Mouse (Mus musculus) gastrocnemius, adult 8-10 months (tissue): ENCODE data around the gene Agtpbp1. TPM values are rescaled to one million over a fixed set of nuclear protein-coding genes. Genes with fewer than 3 reads are reported as not detected.
"Not testable (repeated sequence)": the region's sequence is repeated elsewhere in the genome, so short reads cannot be mapped to it uniquely, and the experiment has no call there.

Experiments used
- DNase-seq, 2 experiments: peaks; one replicate each; pipeline ENCODE4 v3.0.0; 2022; ENCODE audit warnings: low spot score in 2 of 2
- total RNA-seq, 4 experiments: library from RNA; stranded (reverse); gene quantifications; 2 replicates each; pipeline ENCODE4 v1.2.4; 2022

Agtpbp1 gene
- total RNA-seq, 4 experiments from 2014 or later: 77.0 to 85.2 (median 83.0) TPM

GRCm38 (mm10) chr13:59485456-59485855, 99.6 kb downstream of the Agtpbp1 start:
- DNase-seq: no peak

DNA sequence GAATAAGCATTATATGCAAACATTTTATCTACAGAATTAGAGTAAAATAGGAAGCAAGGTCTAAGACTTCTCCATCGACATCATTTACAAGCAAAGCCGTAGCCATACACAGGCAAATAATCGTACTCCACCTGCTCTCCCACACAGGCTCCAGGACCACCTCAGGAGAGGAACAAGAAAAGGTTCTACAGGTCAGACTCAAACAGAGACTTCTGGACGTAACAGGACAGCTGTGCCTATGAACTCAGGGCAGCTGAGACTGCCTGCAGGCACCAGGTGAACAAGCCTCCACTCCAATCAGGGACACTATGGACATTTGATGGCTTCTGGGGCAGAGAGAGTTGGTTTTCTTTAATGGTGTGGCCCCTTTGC, 103.6 kb downstream of the Agtpbp1 start:
- no peak for DNase-seq

DNA sequence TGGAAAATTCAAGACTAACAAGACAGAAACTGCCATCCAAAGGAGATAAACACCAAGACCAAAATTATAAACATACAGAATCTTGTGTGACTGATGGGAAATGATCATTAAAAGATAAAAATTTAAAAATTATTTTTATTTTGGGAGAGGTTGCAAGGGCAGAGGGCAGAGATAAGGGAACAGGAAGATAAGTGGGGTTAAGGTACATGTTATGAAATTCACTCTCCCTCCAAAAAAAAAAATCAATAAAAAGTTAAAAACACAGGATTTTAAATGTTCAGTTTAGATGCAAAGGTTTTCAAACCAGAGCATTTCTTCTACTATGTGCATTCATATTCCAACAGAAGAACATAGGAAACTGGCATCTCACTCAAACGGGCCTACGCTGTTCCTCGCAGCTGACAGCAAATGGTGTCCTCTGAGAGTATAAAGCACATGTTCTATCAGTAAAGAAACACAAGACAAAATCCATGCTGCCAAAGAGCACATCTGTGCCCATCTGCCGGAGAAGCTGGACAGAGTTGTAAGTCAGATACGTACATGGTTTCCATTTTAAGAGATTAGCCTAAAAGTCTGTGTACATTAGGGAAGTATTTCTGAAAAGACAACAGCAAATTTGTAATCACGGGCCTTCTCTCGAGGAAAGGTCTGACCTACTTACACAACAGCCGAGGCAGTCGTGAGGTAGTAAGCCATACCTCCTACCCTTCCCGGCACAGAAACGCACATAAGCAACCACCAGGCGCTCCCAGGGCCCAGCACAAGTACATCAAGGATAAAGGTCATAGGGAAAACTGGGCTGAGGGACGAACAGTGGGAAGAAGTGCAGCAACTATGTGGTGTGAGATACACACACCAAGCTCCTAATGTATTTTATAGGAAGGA, 104.2 kb downstream of the Agtpbp1 start:
- no peak for DNase-seq

- DNase-seq: not testable (repeated sequence)
These were observed 107.1 kb downstream of the Agtpbp1 start for GRCm38 (mm10) chr13:59477928-59478327.

GRCm38 (mm10) chr13:59477451-59477850, 107.6 kb downstream of the Agtpbp1 start:
- DNase-seq: no peak

DNA sequence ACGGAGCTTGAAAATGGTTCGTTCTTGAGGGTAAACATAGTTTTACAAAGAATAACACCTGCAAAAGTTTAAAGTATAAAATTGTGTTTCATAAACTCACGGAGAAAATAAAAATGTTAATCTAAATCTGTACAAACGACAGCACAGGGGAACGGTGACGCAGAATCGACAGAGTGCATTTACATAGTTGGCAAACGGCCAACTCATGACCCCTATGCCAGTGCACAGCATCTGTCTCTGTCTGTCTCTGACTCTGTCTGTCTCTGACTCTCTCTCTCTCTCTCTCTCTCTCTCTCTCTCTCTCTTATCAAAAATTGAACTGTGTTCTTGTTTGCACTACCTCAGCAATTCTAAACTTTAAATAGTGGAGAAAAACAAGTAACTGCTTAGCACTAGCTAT, 110.1 kb downstream of the Agtpbp1 start:
- DNase-seq: no peak

GRCm38 (mm10) chr13:59473341-59473740, 111.7 kb downstream of the Agtpbp1 start:
- DNase-seq: no peak

DNA sequence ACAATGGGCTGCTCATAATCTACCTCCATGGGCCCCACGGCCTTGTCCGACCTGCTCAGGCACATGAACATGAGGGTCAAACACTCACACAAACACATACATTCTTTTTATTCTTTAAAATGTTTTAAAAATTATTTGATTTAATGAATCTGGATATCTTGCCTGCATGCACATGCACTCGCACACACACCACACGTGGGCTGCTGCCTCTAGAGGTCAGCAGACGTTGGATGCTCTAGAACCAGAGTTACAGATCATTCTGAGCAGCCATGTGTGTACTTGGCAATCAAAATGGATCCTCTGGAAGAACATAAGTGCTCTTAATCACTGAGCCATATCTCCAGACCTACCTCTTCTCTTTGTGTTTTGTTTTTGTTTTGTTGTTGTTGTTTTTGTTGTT, 112.8 kb downstream of the Agtpbp1 start:
- no peak for DNase-seq

DNA sequence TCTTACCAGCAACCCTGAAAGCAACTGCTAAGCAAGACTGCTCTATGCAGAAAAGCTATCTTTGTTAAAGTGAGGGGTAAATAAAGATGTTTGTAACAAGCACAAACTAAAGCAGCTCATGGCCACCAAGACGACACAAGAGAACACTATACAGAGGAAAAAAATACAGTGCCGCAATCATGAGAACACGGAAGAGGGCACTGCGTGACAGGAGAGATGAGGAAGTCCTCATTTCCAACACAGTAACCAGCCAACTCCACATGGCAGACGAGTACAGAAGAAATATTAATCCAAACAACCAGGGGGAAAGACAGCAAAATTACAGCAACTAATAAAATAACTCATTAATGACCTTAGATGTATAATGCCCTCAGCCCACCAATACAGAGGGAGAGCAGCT, 115.3 kb downstream of the Agtpbp1 start:
- no peak for DNase-seq

DNA sequence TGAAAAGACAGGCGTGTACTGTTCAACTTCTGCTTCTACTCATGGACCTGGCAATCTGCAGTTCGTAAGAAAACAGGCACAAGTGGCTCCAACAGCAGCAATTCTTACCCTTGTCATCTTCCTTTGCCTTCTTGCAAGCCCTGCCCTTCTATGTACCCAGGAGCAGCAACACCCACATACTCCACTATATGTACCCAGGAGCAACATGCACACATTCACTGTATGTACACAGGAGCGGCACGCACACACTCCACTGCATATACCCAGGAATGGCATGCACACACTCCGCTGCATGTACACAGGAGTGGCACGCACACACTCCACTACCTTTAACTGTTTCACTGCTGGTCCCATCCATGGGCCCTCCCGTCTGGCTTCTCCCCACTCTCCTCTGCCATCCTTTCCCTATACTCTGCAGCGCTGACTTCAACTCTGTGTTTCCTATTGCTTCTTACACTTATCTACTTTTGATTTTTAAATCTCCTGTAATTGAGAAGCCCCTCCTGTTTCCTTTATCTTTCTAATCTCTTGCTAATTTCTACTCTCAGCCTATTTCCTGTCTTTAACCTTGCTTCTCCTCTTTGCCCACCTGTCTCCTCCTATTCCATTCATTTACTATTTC, 116.7 kb downstream of the Agtpbp1 start:
- no peak for DNase-seq

GRCm38 (mm10) chr13:59467591-59467990, 117.4 kb downstream of the Agtpbp1 start:
- peak; percentile 74 to 85 for DNase-seq

DNA sequence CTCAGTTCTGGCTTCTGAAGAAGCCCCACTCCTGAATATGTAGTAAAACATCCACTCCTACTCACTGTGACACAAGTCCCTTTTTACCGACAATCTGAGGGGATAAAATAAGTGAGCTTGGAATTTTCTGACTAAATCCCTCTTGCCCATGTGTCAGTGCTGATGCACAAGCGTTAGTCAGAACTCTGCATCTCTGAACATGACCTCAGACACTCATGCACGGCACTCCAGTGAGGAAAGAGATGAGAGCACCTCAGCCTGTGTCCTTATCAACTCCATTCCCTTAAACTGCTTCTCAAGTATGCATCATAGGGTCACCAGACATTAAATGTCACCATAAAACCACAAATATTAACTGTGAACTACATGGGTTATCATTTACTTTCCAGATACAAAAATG, 124.1 kb downstream of the Agtpbp1 start:
- DNase-seq: no peak

DNA sequence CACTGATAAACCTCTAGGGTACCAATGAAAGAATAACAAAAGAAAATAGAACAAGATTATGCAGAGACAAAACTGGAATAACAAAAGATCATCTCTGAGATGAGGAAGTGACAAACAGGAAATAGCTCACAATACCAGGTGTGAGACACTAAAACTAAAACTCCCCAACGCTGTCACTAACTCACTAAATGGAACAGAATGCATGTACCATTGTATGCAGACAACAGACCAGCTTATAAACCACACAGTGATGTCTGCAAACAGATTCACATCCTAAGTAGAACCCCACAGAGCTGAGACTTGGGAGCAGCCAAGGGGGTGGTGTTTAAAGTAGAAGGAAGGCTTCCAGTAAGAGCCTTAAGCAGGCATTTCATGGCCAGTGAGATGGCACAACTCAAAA, 128.8 kb downstream of the Agtpbp1 start:
- DNase-seq: no peak

DNA sequence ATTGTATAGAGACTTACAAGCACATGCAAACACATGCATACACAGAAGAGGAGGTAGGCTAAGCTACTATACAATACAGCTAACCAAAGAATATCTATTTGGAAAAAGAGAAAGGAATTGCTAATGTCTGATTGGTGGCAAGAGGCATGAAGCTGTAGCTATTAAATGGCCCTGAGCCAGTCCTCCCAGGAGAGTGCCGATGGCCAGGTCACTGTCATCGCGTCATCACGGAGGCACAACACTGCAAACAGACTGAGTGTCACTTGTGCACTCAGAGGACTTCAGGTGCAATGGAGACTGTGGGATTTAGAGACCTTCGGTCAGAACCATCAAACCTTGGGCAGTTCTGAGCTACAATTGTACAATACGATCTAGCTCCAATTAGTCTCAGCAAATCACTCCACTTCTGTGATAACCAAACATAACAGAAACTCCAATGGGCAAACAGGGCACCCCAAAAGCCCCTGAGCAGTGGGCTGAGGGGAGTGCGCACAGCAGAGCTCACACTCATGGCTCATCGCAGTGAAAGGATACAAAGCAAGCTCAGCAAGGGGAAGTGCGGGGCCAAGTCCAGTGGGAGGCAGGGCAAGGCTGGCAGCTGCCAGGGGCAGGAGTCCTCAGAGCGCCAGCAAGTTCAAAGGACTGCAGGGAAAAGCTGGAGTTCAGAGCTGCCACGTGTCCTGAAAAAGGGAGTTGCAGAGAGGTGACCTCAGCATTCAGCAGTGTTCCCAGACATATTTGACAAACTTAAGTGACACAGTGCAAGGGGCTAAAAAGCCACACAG, 130.8 kb downstream of the Agtpbp1 start:
- no peak for DNase-seq

DNA sequence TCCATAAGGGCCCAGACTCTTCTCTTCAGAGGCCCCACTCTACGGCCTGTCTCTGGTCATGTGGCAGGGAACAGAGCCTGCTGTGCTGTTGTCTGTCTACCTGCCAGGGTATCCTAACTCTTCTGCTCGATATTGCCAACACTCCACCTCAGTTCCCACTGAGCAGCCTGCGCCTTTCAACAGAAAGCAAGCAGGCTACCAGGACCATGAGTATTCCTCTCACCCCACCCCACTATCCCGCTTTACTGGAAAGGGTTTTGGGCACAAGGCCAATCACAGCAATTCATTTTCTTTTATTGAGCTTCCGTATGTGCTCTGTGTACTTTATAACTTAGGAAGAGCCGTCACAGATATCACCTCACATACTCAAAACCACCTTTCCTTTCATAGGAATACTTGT, 131.4 kb downstream of the Agtpbp1 start:
- DNase-seq: no peak

DNA sequence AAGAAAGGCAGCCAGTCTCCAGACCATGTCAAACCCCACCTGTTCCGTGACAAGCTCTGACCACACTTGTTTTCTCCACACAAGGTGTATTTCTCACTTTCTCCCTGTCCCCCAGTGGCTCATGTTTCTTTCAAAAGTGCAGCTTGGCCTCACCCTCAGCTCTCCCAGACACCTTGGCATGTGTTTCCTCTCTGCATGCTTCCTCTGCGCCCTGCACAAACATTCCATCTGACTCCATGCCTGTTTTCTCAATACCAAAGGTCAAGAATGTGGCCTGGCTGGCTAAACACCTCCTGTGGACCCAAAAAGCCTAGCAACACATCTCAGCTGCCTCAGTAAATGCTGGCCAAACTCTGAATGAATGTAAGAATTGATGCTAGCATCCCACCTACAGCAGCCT, 132.0 kb downstream of the Agtpbp1 start:
- no peak for DNase-seq

GRCm38 (mm10) chr13:59450840-59451239, 134.2 kb downstream of the Agtpbp1 start:
- no peak for DNase-seq

- no peak for DNase-seq
These were observed 137.9 kb downstream of the Agtpbp1 start for GRCm38 (mm10) chr13:59447130-59447529.

DNA sequence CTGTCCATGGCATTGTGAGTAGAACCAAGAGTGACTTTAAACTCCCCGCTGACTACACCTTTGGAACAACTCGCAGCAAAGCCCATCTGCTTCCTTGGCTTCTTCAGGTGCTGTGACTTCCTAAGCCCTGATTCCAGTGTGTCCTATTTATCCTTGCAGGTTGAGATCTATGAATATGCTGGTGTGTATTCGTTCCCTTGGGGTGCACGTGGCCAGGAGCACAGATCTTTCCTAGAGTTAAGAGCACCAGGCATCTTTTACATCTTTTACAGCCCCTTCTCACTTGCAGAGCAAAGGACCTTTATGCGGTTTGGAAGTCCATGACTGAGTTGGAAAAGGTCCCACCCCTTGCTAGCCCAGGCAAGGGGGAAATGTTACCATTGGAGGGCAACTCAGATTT, 139.8 kb downstream of the Agtpbp1 start:
- DNase-seq: no peak

DNA sequence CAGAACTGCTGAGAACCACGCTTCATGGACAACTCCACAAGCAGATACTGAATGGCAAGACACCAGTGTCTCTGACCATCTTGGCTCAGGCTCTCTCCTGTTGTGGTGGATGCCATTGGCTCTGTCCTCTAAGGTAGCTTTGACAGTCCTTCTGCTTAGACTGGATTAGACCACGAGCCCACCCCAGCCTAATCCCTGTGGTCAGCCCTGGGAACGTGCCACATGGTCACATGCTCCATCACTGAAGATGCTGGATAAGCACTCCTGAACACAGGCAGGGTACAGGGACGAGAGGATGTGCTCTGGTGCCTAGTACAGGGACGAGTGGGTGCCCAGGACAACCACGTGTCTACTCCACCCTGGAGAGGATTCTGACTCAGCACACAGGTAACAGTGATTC, 140.7 kb downstream of the Agtpbp1 start:
- DNase-seq: no peak

DNA sequence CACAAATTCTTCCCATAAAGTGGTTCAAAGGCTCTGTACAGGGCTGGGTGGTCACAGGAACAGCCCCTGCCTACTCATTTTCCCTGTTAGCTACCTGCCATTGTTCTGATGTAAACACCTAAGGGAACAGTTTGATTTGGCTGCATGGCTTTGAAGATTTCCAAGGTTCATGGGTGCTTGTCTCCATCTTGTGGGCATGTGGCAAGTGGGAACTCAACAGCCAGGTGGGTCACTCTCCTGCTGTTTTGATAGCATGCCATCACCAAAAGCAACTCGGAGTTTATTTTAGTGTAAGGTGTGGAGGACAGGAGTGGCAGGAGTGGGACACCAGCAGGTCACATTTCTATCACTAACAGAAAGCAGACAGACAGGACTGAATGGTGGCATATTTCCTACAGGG, 145.3 kb downstream of the Agtpbp1 start:
- no peak for DNase-seq

GRCm38 (mm10) chr13:59434554-59434953, 150.5 kb downstream of the Agtpbp1 start:
- DNase-seq: no peak
